Comparison of ENCODE assay signal across 20 mouse cellular contexts in genomic region chr2:57991084-57991483, GRCm38 (mm10). TPM values are rescaled to one million over a fixed set of nuclear protein-coding genes. Genes with fewer than 3 reads are reported as not detected.
DNase-seq lines count a peak whose midpoint lies in the region; ATAC-seq and TF ChIP-seq lines count a peak whose summit lies in the region.
"Had no signal": no experiment of that assay in that cellular context is flagged by ENCODE, and none has a peak within 500 bp of the region (broad histone marks: within the 10 kb centered on the region; RNA-seq: fewer than 3 reads in every experiment).

No protein-coding gene starts in this region.

- TF ChIP-seq CTCF in hindbrain, postnatal 0 days (IDR thresholded peaks at IDR 0.05; ENCODE audit: low read depth) = no peak

- WGBS in hindbrain, postnatal 0 days = 68% methylated on average over 2 of the region's 2 CpGs
- WGBS in hindbrain, embryonic 11.5 days = 95% methylated on average over 2 of the region's 2 CpGs

- no peak overlapping the region for H3K4me3 ChIP-seq in hindbrain, postnatal 0 days (ENCODE audit: low read length)
- H3K4me3 ChIP-seq in hindbrain, embryonic 11.5 days (ENCODE audit: low read depth, low read length) = no peak overlapping the region
- H3K4me3 ChIP-seq: embryonic facial prominence, embryonic 10.5 days; heart, embryonic 13.5 days; hindbrain, embryonic 12.5 days had no signal

- H3K9me3 ChIP-seq in hindbrain, postnatal 0 days (ENCODE audit: low read length) = no peaks in the 10 kb centered on the region
- H3K9me3 ChIP-seq in hindbrain, embryonic 11.5 days (ENCODE audit: control insufficient read depth, low read length) = no peaks in the 10 kb centered on the region
- H3K9me3 ChIP-seq: embryonic facial prominence, embryonic 10.5 days; G1E; heart, embryonic 13.5 days; hindbrain, embryonic 12.5 days had no signal

- no peaks in the 10 kb centered on the region for H3K4me1 ChIP-seq in hindbrain, postnatal 0 days (ENCODE audit: insufficient read depth, low read length)
- no peaks in the 10 kb centered on the region for H3K4me1 ChIP-seq in hindbrain, embryonic 11.5 days (replicated peaks; ENCODE audit: control insufficient read depth, insufficient read depth, low read length)
- H3K4me1 ChIP-seq: embryonic facial prominence, embryonic 10.5 days; heart, embryonic 13.5 days; hindbrain, embryonic 12.5 days had no signal

- no peak overlapping the region for H3K27ac ChIP-seq in hindbrain, postnatal 0 days
- H3K27ac ChIP-seq in hindbrain, embryonic 11.5 days (ENCODE audit: low read depth, low read length) = no peak overlapping the region
- H3K27ac ChIP-seq: embryonic facial prominence, embryonic 10.5 days; heart, embryonic 13.5 days; hindbrain, embryonic 12.5 days had no signal

- no peak for DNase-seq in cerebellum, postnatal 4 days (ENCODE audit: low spot score in 2 of 2)
- DNase-seq in cerebellum, postnatal 14 days = peak; percentile 14 to 45
- no peak for DNase-seq in cerebellum, adult 11 months
- DNase-seq in hindbrain, postnatal 0 days (ENCODE audit: low spot score) = peak; percentile 31
- no peak for DNase-seq in hindbrain, embryonic 11.5 days (ENCODE audit: low spot score)
- peak; percentile 22 for DNase-seq in telencephalon, adult 2 months (ENCODE audit: low read depth, low spot score)
- DNase-seq: adrenal gland, postnatal 10 days; B cell, adult 2 months; gastrocnemius, postnatal 36 days; heart, adult 11 months; heart, postnatal 36 days; kidney, adult 11 months had no signal

- H3K4me2 ChIP-seq in hindbrain, postnatal 0 days (ENCODE audit: low read depth, low read length) = no peak overlapping the region
- H3K4me2 ChIP-seq in hindbrain, embryonic 11.5 days (replicated peaks; ENCODE audit: low read depth, low read length) = no peak overlapping the region
- H3K4me2 ChIP-seq: heart, embryonic 13.5 days; hindbrain, embryonic 12.5 days had no signal

- ATAC-seq in cerebellum, adult (ENCODE audit: insufficient number of reproducible peaks, low FRiP score, low TSS enrichment) = peak; percentile 80
- no peak for ATAC-seq in hindbrain, postnatal 0 days
- no peak for ATAC-seq in hindbrain, embryonic 11.5 days (ENCODE audit: low FRiP score)
- ATAC-seq: CD4-positive, CD25-positive, alpha-beta regulatory T cell, adult 4 months; forebrain, embryonic 16.5 days; hindbrain, embryonic 16.5 days had no signal

- no peak overlapping the region for H3K9ac ChIP-seq in hindbrain, postnatal 0 days (replicated peaks; ENCODE audit: low read length)
- H3K9ac ChIP-seq in hindbrain, embryonic 11.5 days (ENCODE audit: low read depth, low read length) = no peak overlapping the region
- H3K9ac ChIP-seq: heart, embryonic 13.5 days; hindbrain, embryonic 12.5 days had no signal

- no peaks in the 10 kb centered on the region for H3K36me3 ChIP-seq in hindbrain, postnatal 0 days (ENCODE audit: insufficient read depth, low read length)
- no peaks in the 10 kb centered on the region for H3K36me3 ChIP-seq in hindbrain, embryonic 11.5 days (ENCODE audit: control insufficient read depth, insufficient read depth, low read length)
- H3K36me3 ChIP-seq: embryonic facial prominence, embryonic 10.5 days; G1E; heart, embryonic 13.5 days; hindbrain, embryonic 12.5 days had no signal

- no peaks in the 10 kb centered on the region for H3K27me3 ChIP-seq in hindbrain, postnatal 0 days (ENCODE audit: insufficient read depth, low read length)
- H3K27me3 ChIP-seq in hindbrain, embryonic 11.5 days (ENCODE audit: control insufficient read depth, insufficient read depth, low read length) = no peaks in the 10 kb centered on the region
- H3K27me3 ChIP-seq: heart, embryonic 13.5 days; hindbrain, embryonic 12.5 days had no signal

RNA-seq across cellular contexts. Expression of gene Galnt5, which starts 6.6 kb away (rescaled TPM):
- total RNA-seq in hindbrain, postnatal 0 days (2014; rRNA removed) = 0.10 and 0.14 TPM in 2 replicates
- 0.08 and 0.15 TPM in 2 replicates for polyA plus RNA-seq in hindbrain, postnatal 0 days (2015; fragmentation: Nextera tagmentation; extraction: Ambion mirVana)
- polyA plus RNA-seq in hindbrain, embryonic 11.5 days (2014; fragmentation: Nextera tagmentation; extraction: Ambion mirVana) = 0.74 and 0.84 TPM in 2 replicates
- total RNA-seq: G1E had no signal
- polyA plus RNA-seq: CD4-positive, CD25-positive, alpha-beta regulatory T cell, adult 4 months; G1E had no signal

Comparison
In these comparisons a context has a peak if more than half of its experiments do, and no peak if none do; other contexts are left out.
1. DNase-seq: peak in cerebellum, postnatal 14 days (2 of 2), hindbrain, postnatal 0 days (single experiment) and telencephalon, adult 2 months (single experiment); none in cerebellum, postnatal 4 days (0 of 2), cerebellum, adult 11 months (single experiment) and hindbrain, embryonic 11.5 days (single experiment).